Mouse (Mus musculus): Measurements from ENCODE around the gene Pnrc2. TPM values are rescaled to one million over a fixed set of nuclear protein-coding genes. Genes with fewer than 3 reads are reported as not detected.

The Pnrc2 gene
- total and polyA plus RNA-seq, 3 experiments: 48.0 to 76.3 (median 49.8) TPM

DNA sequence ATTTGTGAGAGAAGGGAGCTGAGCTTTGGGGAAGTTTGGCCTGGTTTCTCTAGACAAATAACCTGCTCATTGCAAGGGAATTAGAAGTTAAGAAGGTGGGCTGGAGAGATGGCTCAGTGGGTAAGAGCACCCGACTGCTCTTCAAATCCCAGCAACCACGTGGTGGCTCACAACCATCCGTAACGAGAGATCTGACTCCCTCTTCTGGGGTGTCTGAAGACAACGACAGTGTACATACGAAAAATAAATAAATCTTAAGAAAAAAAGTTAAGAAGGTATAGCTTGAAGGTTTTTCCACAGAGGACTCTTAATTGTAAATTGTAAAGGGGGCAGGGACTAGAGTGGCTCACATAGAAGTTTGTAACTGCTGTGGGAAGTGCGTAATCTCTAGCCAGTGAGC is 1.9 kb upstream of the Pnrc2 start:
- H3K27ac ChIP-seq (ENCODE audit: control insufficient read depth, low read depth, low read length): peak overlapping the region; percentile 96
- H3K36me3 ChIP-seq (ENCODE audit: control insufficient read depth in 1 of 2, insufficient read depth in 2 of 2, low read length in 2 of 2): peaks cover 15 to 35% of the 10 kb centered on the region in 2 experiments
- peak overlapping the region; percentile 62 to 68 for H3K4me3 ChIP-seq (ENCODE audit: control insufficient read depth in 1 of 2, insufficient read depth in 1 of 2, low read depth in 2 of 2, low read length in 2 of 2)
- peaks cover 26% of the 10 kb centered on the region for H3K79me2 ChIP-seq (ENCODE audit: control insufficient read depth, insufficient read depth, low read length, poor library complexity)
- TF ChIP-seq CTCF (IDR thresholded peaks at IDR 0.05 in 2 of 3, conservative IDR thresholded peaks at IDR 0.05 in 1 of 3; ENCODE audit: control insufficient read depth in 1 of 3, insufficient read depth in 1 of 3, low read depth in 2 of 3, low read length in 3 of 3, poor library complexity in 1 of 3, severe bottlenecking in 1 of 3) (peak in 1 of 3 experiments; percentile 4; a peak in 1 of 6 replicates), KAT2A (conservative IDR thresholded peaks at IDR 0.05; ENCODE audit: low read depth, low read length) (no peak), USF1 (IDR thresholded peaks at IDR 0.05; ENCODE audit: low read depth, low read length) (peak; percentile 75), TAL1 (IDR thresholded peaks at IDR 0.05; ENCODE audit: low read length) (no peak), ZC3H11A (IDR thresholded peaks at IDR 0.05; ENCODE audit: low read depth, low read length) (no peak), POLR2AphosphoS2 (IDR thresholded peaks at IDR 0.05; ENCODE audit: low read length) (no peak), TBP (IDR thresholded peaks at IDR 0.05; ENCODE audit: low read depth, low read length) (no peak), MYB (IDR thresholded peaks at IDR 0.05; ENCODE audit: low read depth, low read length) (no peak), POLR2A (IDR thresholded peaks at IDR 0.05; ENCODE audit: control insufficient read depth in 1 of 2, insufficient read depth in 1 of 2, low read depth in 1 of 2, low read length in 2 of 2, poor library complexity in 1 of 2) (no peak), MEF2A (IDR thresholded peaks at IDR 0.05; ENCODE audit: extremely low read depth, insufficient replicate concordance, low read depth, low read length, poor library complexity, severe bottlenecking) (no peak), RCOR1 (IDR thresholded peaks at IDR 0.05; ENCODE audit: low read depth, low read length) (0 out of 2 replicates have a peak, but pooled peaks have one; percentile 5), ZMIZ1 (IDR thresholded peaks at IDR 0.05; ENCODE audit: low read depth, low read length) (no peak), CHD1 (IDR thresholded peaks at IDR 0.05; ENCODE audit: low read depth, low read length) (0 out of 2 replicates have a peak, but pooled peaks have one; percentile 9), CHD2 (IDR thresholded peaks at IDR 0.05; ENCODE audit: low read length) (no peak; the same call in 1 of the 2 replicates), EP300 (IDR thresholded peaks at IDR 0.05; ENCODE audit: low read depth in 1 of 2, low read length in 2 of 2) (no peak), MAZ (IDR thresholded peaks at IDR 0.05; ENCODE audit: low read depth, low read length) (no peak), GATA1 (IDR thresholded peaks at IDR 0.05; ENCODE audit: low read depth, low read length) (no peak), SMC3 (IDR thresholded peaks at IDR 0.05; ENCODE audit: low read depth, low read length) (peak; percentile 11; the same call in 1 of the 2 replicates), ZNF384 (IDR thresholded peaks at IDR 0.05; ENCODE audit: low read depth, low read length) (peak; percentile 24; the same call in 1 of the 2 replicates), UBTF (IDR thresholded peaks at IDR 0.05; ENCODE audit: borderline replicate concordance, insufficient read depth, low read depth, low read length) (no peak), SIN3A (IDR thresholded peaks at IDR 0.05; ENCODE audit: low read length) (peak; percentile 7; the same call in 1 of the 2 replicates), E2F4 (IDR thresholded peaks at IDR 0.05; ENCODE audit: borderline replicate concordance, low read depth, low read length) (no peak), MAX (IDR thresholded peaks at IDR 0.05; ENCODE audit: low read length) (peak; percentile 85), NELFE (IDR thresholded peaks at IDR 0.05; ENCODE audit: low read depth, low read length) (no peak), MAFK (IDR thresholded peaks at IDR 0.05; ENCODE audit: borderline replicate concordance, low read depth, low read length) (no peak), NRF1 (IDR thresholded peaks at IDR 0.05; ENCODE audit: insufficient read depth, low read depth, low read length, poor library complexity, severe bottlenecking) (no peak), ZKSCAN1 (IDR thresholded peaks at IDR 0.05; ENCODE audit: low read depth, low read length) (no peak), TCF12 (IDR thresholded peaks at IDR 0.05; ENCODE audit: low read depth, low read length) (no peak), HCFC1 (IDR thresholded peaks at IDR 0.05; ENCODE audit: low read depth, low read length) (no peak), MYC (IDR thresholded peaks at IDR 0.05; ENCODE audit: low read depth, low read length) (peak; percentile 92), ELF1 (IDR thresholded peaks at IDR 0.05; ENCODE audit: low read depth, low read length) (no peak), USF2 (IDR thresholded peaks at IDR 0.05; ENCODE audit: borderline replicate concordance in 1 of 2, insufficient read depth in 1 of 2, low read depth in 1 of 2, low read length in 2 of 2) (no peak), GABPA (IDR thresholded peaks at IDR 0.05; ENCODE audit: low read depth, low read length) (no peak), MXI1 (IDR thresholded peaks at IDR 0.05; ENCODE audit: low read depth, low read length) (peak; percentile 78), BHLHE40 (IDR thresholded peaks at IDR 0.05; ENCODE audit: borderline replicate concordance, low read depth, low read length) (no peak), JUND (IDR thresholded peaks at IDR 0.05; ENCODE audit: low read depth, low read length) (no peak), POLR2AphosphoS5 (IDR thresholded peaks at IDR 0.05; ENCODE audit: borderline replicate concordance, low read depth, low read length) (no peak)
- no peak for DNase-seq (ENCODE audit: low read depth, low spot score)
- H3K4me1 ChIP-seq (ENCODE audit: control insufficient read depth in 1 of 2, insufficient read depth in 2 of 2, low read length in 2 of 2): peaks cover 20 to 32% of the 10 kb centered on the region in 2 experiments
- H3K9ac ChIP-seq (ENCODE audit: control insufficient read depth, low read depth, low read length, poor library complexity, severe bottlenecking): peak overlapping the region; percentile 76
- no peaks in the 10 kb centered on the region for H3K27me3 ChIP-seq (ENCODE audit: control insufficient read depth in 1 of 2, insufficient read depth in 2 of 2, low read length in 2 of 2)
- H3K9me3 ChIP-seq (replicated peaks; ENCODE audit: insufficient read depth, low read length): no peaks in the 10 kb centered on the region

Data from MEL (cell line).